Mouse (Mus musculus) lung, embryonic 14.5 days (tissue): Measurements from ENCODE around the gene Aig1. TPM values are rescaled to one million over a fixed set of nuclear protein-coding genes. Genes with fewer than 3 reads are reported as not detected.
A peak's percentile ranks its signal among the peaks of the same experiment; 100 is the strongest.
"Not testable (repeated sequence)": the region's sequence is repeated elsewhere in the genome, so short reads cannot be mapped to it uniquely, and the experiment has no call there.

Experiments used
- ATAC-seq: fragments of 200-750 bp; cut with Nextera tagmentation; 2 replicates; pipeline ENCODE4 v1.8.0; 2017; ENCODE audit warnings: mild to moderate bottlenecking, moderate TSS enrichment, moderate library complexity; ENCODE audit not compliant: insufficient read depth
- DNase-seq: peaks from one replicate; pipeline ENCODE4 v3.0.0-alpha.2; 2015
- H3K27ac ChIP-seq: fragments of 300-500 bp; sonication (generic); 2 replicates; pipeline ENCODE4 v1.5.1; 2014; ENCODE audit warnings: low read depth, mild to moderate bottlenecking, moderate library complexity
- H3K27me3 ChIP-seq: fragments of 300-500 bp; sonication (generic); 2 replicates; pipeline ENCODE4 v1.6.1; 2014; ENCODE audit warnings: low read length, control low read depth; ENCODE audit not compliant: insufficient read depth
- H3K36me3 ChIP-seq: fragments of 300-500 bp; sonication (generic); 2 replicates; pipeline ENCODE4 v1.6.1; 2014; ENCODE audit warnings: control low read depth; ENCODE audit not compliant: insufficient read depth
- H3K4me1 ChIP-seq: fragments of 300-500 bp; sonication (generic); 2 replicates; pipeline ENCODE4 v1.6.1; 2014; ENCODE audit warnings: antibody characterized with exemption, control low read depth; ENCODE audit not compliant: insufficient read depth
- H3K4me2 ChIP-seq: fragments of 300-500 bp; sonication (generic); 2 replicates; pipeline ENCODE4 v1.6.1; 2014; ENCODE audit warnings: mild to moderate bottlenecking
- H3K4me3 ChIP-seq: fragments of 300-500 bp; sonication (generic); 2 replicates; pipeline ENCODE4 v1.5.1; 2014; ENCODE audit warnings: low read depth, low read length
- H3K9ac ChIP-seq: fragments of 300-500 bp; sonication (generic); 2 replicates; pipeline ENCODE4 v1.6.1; 2014
- H3K9me3 ChIP-seq: fragments of 300-500 bp; sonication (generic); 2 replicates; pipeline ENCODE4 v1.6.1; 2016; ENCODE audit warnings: low read depth, low read length, control low read depth
- CTCF ChIP-seq: IDR thresholded peaks from 2 replicates; pipeline ENCODE4 v1.5.1; 2016; ENCODE audit warnings: antibody characterized with exemption, low read depth
- WGBS: fragments of 180-500 bp; shearing (Covaris S2); extraction: QIAGEN DNeasy Blood & Tissue Kit; methylation state at CpG from one replicate; pipeline ENCODE4 v1.1.7; 2014; 5-methylcytosine and 5-hydroxymethylcytosine counted together
- polyA plus RNA-seq: library from polyadenylated mRNA; unstranded; fragments of >200 nt; fragmentation: Nextera tagmentation; extraction: Ambion mirVana; gene quantifications from 2 replicates; pipeline ENCODE4 v1.2.1, GENCODE M21; 2014

Aig1 gene
- polyA plus RNA-seq, result 42.1 and 43.4 TPM in 2 replicates

GRCm38 (mm10) chr10:13868371-13869321 is at the start of gene Aig1:
Gene Aig1 (minus strand): TSS chr10:13868980.
- no peak for TF ChIP-seq CTCF
- H3K9ac ChIP-seq, result peak within 1 kb of the TSS; percentile 72
- H3K4me2 ChIP-seq, result peak within 1 kb of the TSS; percentile 84
- no peaks in the 10 kb centered on the region for H3K36me3 ChIP-seq
- no peaks in the 10 kb centered on the region for H3K9me3 ChIP-seq
- H3K27me3 ChIP-seq, result no peaks in the 10 kb centered on the region
- ATAC-seq (peak; percentile 90), DNase-seq (peak; percentile 79)
- H3K4me3 ChIP-seq, result peak within 1 kb of the TSS; percentile 75
- 2% methylated on average over 66 of the region's 77 CpGs for WGBS
- H3K27ac ChIP-seq, result peak within 1 kb of the TSS; percentile 71
- H3K4me1 ChIP-seq, result no peaks in the 10 kb centered on the region

- no peak overlapping the region for H3K9ac ChIP-seq
- 0 out of 2 replicates have a peak overlapping the region, but pooled peaks have one; percentile 10 for H3K4me2 ChIP-seq
- WGBS, result 23% methylated on average over 12 of the region's 12 CpGs
- ATAC-seq (peak; percentile 97), DNase-seq (peak; percentile 91)
- no peak for TF ChIP-seq CTCF
- peaks cover 3% of the 10 kb centered on the region; the same call in 1 of the 2 replicates for H3K4me1 ChIP-seq
- no peaks in the 10 kb centered on the region for H3K9me3 ChIP-seq
- H3K27ac ChIP-seq, result peak overlapping the region; percentile 61; the same call in 1 of the 2 replicates
- no peaks in the 10 kb centered on the region for H3K27me3 ChIP-seq
- H3K36me3 ChIP-seq, result no peaks in the 10 kb centered on the region
- no peak overlapping the region for H3K4me3 ChIP-seq
Measured at GRCm38 (mm10) chr10:13916645-13917342, 48.0 kb upstream of the Aig1 start.

DNA sequence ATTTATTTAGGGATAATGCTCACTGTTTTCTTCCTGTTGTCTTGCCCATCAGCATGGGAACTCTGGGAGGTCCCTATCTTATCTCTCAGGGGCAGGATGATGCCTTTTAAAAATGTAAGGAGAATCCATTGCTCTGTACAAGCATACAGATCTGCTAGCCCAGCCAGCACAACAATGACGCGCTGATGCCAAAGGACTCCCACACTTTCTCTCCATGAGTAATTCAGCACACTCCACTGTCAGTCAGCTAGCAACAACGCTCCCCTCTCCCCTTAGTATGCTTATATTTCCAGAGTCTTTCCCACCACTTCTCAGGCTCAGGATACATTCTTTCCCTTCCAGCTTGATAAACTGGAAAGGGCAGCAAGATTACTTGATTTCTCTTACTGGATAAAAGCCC is 46.4 kb upstream of the Aig1 start:
- H3K27me3 ChIP-seq, result no peaks in the 10 kb centered on the region
- H3K9me3 ChIP-seq, result no peaks in the 10 kb centered on the region
- ATAC-seq, result no peak
- H3K9ac ChIP-seq, result no peak overlapping the region
- peaks cover 3% of the 10 kb centered on the region; the same call in 1 of the 2 replicates for H3K4me1 ChIP-seq
- no peak overlapping the region for H3K4me3 ChIP-seq
- H3K27ac ChIP-seq, result no peak overlapping the region
- WGBS, result 51% methylated on average over 3 of the region's 3 CpGs
- no peak for TF ChIP-seq CTCF
- no peak overlapping the region for H3K4me2 ChIP-seq
- H3K36me3 ChIP-seq, result no peaks in the 10 kb centered on the region
- no peak for DNase-seq

- Histone ChIP-seq H3K4me3 (no peak overlapping the region), H3K9me3 (no peaks in the 10 kb centered on the region), H3K4me1 (peaks cover 3% of the 10 kb centered on the region; the same call in 1 of the 2 replicates), H3K27me3 (no peaks in the 10 kb centered on the region), H3K4me2 (no peak overlapping the region), H3K9ac (no peak overlapping the region), H3K27ac (no peak overlapping the region), H3K36me3 (no peaks in the 10 kb centered on the region)
- peak; percentile 30 for TF ChIP-seq CTCF
- ATAC-seq (no peak), DNase-seq (no peak)
Measured at GRCm38 (mm10) chr10:13913689-13914088, 44.9 kb upstream of the Aig1 start.

DNA sequence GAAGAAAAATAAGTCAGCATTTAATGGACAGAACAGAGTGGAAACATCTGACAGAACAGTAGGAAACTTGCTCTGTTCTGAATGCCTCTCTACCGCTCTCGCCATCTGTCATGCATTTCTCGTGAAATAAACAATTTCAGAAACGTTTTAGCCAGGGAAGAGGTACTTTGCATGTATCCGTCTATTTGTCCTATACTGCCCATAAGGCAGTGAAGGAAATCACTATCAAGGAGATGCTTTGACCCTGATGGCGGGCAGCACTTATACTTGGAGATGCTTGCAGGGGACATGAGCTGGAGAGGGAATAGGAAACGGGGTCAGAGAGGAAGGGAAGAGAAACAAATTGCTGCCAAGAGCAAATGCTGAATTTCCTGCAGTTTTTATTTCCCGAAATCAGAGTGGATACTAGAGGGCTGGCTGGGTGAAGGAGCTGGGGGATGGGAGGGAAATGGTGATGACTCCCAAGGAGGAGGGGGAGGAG is 37.5 kb upstream of the Aig1 start:
- no peak overlapping the region for H3K27ac ChIP-seq
- H3K4me3 ChIP-seq, result no peak overlapping the region
- no peaks in the 10 kb centered on the region for H3K4me1 ChIP-seq
- 52% methylated on average over 7 of the region's 8 CpGs for WGBS
- H3K36me3 ChIP-seq, result no peaks in the 10 kb centered on the region
- DNase-seq, result no peak
- no peak overlapping the region for H3K9ac ChIP-seq
- no peak for ATAC-seq
- no peak overlapping the region for H3K4me2 ChIP-seq
- TF ChIP-seq CTCF, result no peak
- H3K27me3 ChIP-seq, result no peaks in the 10 kb centered on the region
- H3K9me3 ChIP-seq, result no peaks in the 10 kb centered on the region

DNA sequence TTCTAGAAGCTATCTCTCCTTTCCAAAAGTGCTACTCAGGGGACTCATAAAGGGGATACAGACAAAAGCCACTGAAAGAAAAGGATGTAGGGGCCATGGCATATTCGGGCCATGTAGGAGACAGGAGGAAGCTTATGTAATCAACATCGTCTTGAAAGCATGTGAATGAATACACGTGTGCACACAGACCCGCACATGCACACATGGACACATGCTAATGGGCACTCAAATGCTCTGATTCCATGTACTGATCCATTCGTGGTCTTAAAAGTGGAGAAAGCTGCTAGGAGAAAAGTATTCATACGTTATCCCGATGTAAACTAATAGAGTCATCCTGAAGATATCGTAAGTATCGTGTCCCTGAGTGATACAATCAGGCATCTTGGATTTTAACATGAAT is 36.8 kb upstream of the Aig1 start:
- Histone ChIP-seq H3K4me3 (no peak overlapping the region), H3K36me3 (no peaks in the 10 kb centered on the region), H3K9me3 (no peaks in the 10 kb centered on the region), H3K27me3 (no peaks in the 10 kb centered on the region), H3K27ac (no peak overlapping the region), H3K4me2 (no peak overlapping the region), H3K9ac (no peak overlapping the region), H3K4me1 (no peaks in the 10 kb centered on the region)
- WGBS, result 88% methylated on average over 9 of the region's 9 CpGs
- TF ChIP-seq CTCF, result no peak
- DNase-seq (no peak), ATAC-seq (no peak)

GRCm38 (mm10) chr10:13892762-13893161 is 24.0 kb upstream of the Aig1 start:
- H3K4me2 ChIP-seq, H3K4me3 ChIP-seq, H3K4me1 ChIP-seq, H3K36me3 ChIP-seq, H3K9me3 ChIP-seq, H3K27ac ChIP-seq, DNase-seq, ATAC-seq, H3K9ac ChIP-seq, H3K27me3 ChIP-seq: not testable (repeated sequence)
- WGBS, result 84% methylated on average over 6 of the region's 7 CpGs
